Mouse (Mus musculus) kidney, embryonic 16.5 days (tissue): ENCODE results near the gene Rrp36. TPM values are rescaled to one million over a fixed set of nuclear protein-coding genes. Genes with fewer than 3 reads are reported as not detected.

Experiments used
- ATAC-seq: fragments of 200-750 bp; cut with Nextera tagmentation; 2 replicates; pipeline ENCODE4 v1.8.0; 2017; ENCODE audit warnings: moderate TSS enrichment; ENCODE audit not compliant: low FRiP score, low TSS enrichment
- H3K27ac ChIP-seq: fragments of 300-500 bp; sonication (generic); 2 replicates; pipeline ENCODE4 v1.5.1; 2014; ENCODE audit warnings: low read length
- H3K27me3 ChIP-seq: fragments of 300-500 bp; sonication (generic); 2 replicates; pipeline ENCODE4 v1.6.1; 2014; ENCODE audit warnings: low read length, control low read depth, mixed read lengths; ENCODE audit not compliant: insufficient read depth
- H3K36me3 ChIP-seq: fragments of 300-500 bp; sonication (generic); 2 replicates; pipeline ENCODE4 v1.6.1; 2014; ENCODE audit warnings: low read length, control low read depth, mixed read lengths; ENCODE audit not compliant: insufficient read depth
- H3K4me1 ChIP-seq: fragments of 300-500 bp; sonication (generic); 2 replicates; pipeline ENCODE4 v1.6.1; 2014; ENCODE audit warnings: low read length, control low read depth, mixed read lengths; ENCODE audit not compliant: insufficient read depth
- H3K4me2 ChIP-seq: fragments of 300-500 bp; sonication (generic); replicated peaks from 2 replicates; pipeline ENCODE4 v1.6.1; 2014; ENCODE audit warnings: low read depth, low read length
- H3K4me3 ChIP-seq: fragments of 300-500 bp; sonication (generic); 2 replicates; pipeline ENCODE4 v1.5.1; 2014; ENCODE audit warnings: mild to moderate bottlenecking, low read length
- H3K9ac ChIP-seq: fragments of 300-500 bp; sonication (generic); replicated peaks from 2 replicates; pipeline ENCODE4 v1.6.1; 2014; ENCODE audit warnings: low read length
- H3K9me3 ChIP-seq: fragments of 300-500 bp; sonication (generic); 2 replicates; pipeline ENCODE4 v1.6.1; 2016; ENCODE audit warnings: low read length, control low read depth
- WGBS: fragments of 180-500 bp; shearing (Covaris S2); extraction: QIAGEN DNeasy Blood & Tissue Kit; methylation state at CpG from one replicate; pipeline ENCODE4 v1.1.7; 2014; 5-methylcytosine and 5-hydroxymethylcytosine counted together
- polyA plus RNA-seq: library from polyadenylated mRNA; unstranded; fragments of >200 nt; fragmentation: Nextera tagmentation; extraction: Ambion mirVana; gene quantifications from 2 replicates; pipeline ENCODE4 v1.2.1, GENCODE M21; 2015

Rrp36 gene
- polyA plus RNA-seq, 1 experiment from 2014 or later: 69.2 TPM

DNA sequence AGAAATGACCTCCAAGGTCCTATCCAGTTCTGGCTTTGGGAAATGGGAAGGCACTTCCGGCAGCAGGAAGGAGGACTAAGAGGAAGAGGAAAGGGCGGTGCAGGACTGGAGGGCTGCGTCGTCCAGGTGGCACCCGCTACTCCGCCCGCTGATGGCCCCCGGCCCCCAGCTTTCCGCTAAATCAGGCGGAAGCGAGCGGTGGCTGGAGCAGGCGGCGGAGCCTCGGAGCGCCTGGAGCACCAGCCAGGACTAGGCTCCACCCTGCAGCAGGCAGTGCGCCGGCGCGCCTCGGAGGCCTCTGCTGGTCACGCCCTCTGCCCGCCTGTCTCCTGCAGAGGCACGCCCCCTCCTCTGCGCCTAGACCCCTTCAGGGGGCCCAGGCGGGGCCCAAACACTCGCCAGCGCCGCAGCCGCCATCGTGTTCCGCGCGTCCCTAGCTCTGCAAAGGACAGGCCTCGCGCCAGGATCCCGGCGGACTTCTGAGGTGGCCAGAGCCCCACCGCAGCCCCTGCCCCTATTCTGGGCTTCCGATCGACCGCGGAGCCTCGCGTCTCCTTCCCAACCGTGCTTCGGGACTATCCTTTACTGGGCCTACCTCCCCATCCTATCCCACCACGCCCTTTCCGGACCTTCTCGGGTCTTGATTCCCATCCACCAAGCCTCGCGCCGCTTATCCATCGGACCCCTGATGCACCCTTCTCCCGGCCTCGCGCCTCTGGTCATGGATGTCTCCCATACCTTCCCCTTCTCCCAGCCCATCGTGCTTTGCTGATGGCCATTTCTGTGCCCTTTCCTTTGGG is 23.7 kb downstream of the Rrp36 start, which contains the start of gene Cul7:
Gene Cul7, plus strand, starts transcription at position 106 of the 800 bp plus-strand sequence.
- Histone ChIP-seq H3K27ac (peak within 1 kb of the TSS; percentile 99), H3K4me1 (peaks cover 44% of the 10 kb centered on the region), H3K4me3 (peak within 1 kb of the TSS; percentile 84), H3K4me2 (peak within 1 kb of the TSS; percentile 88), H3K36me3 (peaks cover 40% of the 10 kb centered on the region), H3K27me3 (no peaks in the 10 kb centered on the region), H3K9me3 (no peaks in the 10 kb centered on the region), H3K9ac (peak within 1 kb of the TSS; percentile 92)
- under 1% methylated on average over 57 of the region's 58 CpGs for WGBS
- ATAC-seq: peak; percentile 95

DNA sequence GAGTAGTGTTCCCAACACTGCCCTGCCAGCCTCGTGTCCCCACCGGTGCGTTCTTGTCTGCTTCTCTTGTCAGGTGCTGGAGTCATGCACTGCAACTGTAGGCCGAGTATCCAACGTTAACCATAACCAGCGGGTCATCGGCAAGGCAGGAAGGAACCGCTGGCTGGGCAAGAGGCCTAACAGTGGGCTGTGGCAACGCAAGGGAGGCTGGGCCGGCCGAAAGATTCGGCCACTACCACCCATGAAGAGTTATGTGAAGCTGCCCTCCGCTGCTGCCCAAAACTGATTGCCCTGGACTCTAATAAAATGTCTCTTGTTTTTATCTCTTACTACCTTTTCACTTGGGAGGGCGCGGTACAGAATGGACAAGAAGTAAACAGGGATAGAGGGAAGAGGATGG is 24.3 kb downstream of the Rrp36 start:
- Histone ChIP-seq H3K9ac (peak overlapping the region; percentile 92), H3K4me3 (peak overlapping the region; percentile 84), H3K4me2 (peak overlapping the region; percentile 88), H3K9me3 (no peaks in the 10 kb centered on the region), H3K27ac (peak overlapping the region; percentile 99), H3K4me1 (peaks cover 50% of the 10 kb centered on the region), H3K27me3 (no peaks in the 10 kb centered on the region), H3K36me3 (peaks cover 37% of the 10 kb centered on the region)
- ATAC-seq: no peak
- WGBS: 23% methylated on average over 15 of the region's 15 CpGs

DNA sequence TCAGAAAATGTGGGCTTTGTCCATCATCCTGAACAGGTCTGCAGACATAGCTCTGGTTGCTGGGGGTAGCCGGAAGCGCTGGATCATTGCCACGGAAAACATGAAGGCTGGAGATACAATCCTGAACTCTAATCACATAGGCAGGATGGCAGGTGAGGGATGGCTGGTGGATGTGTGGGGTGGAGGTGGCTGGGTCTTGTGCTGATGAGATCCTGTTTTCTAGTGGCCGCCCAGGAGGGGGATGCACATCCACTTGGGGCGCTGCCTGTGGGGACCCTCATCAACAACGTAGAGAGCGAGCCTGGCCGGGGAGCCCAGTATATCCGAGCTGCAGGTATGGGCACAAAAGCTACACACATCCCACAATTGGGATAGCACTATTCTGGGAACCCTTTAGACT is 25.7 kb downstream of the Rrp36 start:
- H3K9me3 ChIP-seq: no peaks in the 10 kb centered on the region
- WGBS: 94% methylated on average over 9 of the region's 9 CpGs
- peaks cover 56% of the 10 kb centered on the region for H3K4me1 ChIP-seq
- H3K27me3 ChIP-seq: no peaks in the 10 kb centered on the region
- no peak overlapping the region for H3K27ac ChIP-seq
- no peak for ATAC-seq
- no peak overlapping the region for H3K4me2 ChIP-seq
- no peak overlapping the region for H3K4me3 ChIP-seq
- peaks cover 23% of the 10 kb centered on the region for H3K36me3 ChIP-seq
- H3K9ac ChIP-seq: no peak overlapping the region

DNA sequence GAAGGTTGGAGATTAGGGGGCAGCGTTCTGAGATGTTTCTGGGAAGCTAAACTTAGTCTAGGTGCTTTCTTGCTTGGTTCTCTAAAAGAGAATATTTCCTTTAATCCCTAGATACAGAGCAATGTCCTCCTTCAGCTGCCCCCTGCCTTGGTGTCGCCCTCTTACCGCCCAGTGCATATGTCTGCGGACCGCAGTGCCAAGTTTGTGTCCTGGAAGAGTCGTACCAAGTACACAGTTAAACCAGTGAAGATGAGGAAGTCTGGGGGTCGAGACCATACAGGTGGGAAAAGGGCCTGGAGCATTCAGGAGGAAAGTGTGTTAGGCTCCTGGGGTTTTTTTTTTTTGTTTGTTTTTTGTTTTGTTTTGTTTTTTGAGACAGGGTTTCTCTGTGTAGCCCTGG is 26.9 kb downstream of the Rrp36 start:
- H3K36me3 ChIP-seq: peaks cover 12% of the 10 kb centered on the region; the same call in 1 of the 2 replicates
- WGBS: 95% methylated on average over 7 of the region's 7 CpGs
- H3K9ac ChIP-seq: no peak overlapping the region
- H3K27me3 ChIP-seq: no peaks in the 10 kb centered on the region
- ATAC-seq: no peak
- H3K4me3 ChIP-seq: no peak overlapping the region
- no peak overlapping the region for H3K4me2 ChIP-seq
- peaks cover 46% of the 10 kb centered on the region for H3K4me1 ChIP-seq
- H3K9me3 ChIP-seq: no peaks in the 10 kb centered on the region
- H3K27ac ChIP-seq: no peak overlapping the region

DNA sequence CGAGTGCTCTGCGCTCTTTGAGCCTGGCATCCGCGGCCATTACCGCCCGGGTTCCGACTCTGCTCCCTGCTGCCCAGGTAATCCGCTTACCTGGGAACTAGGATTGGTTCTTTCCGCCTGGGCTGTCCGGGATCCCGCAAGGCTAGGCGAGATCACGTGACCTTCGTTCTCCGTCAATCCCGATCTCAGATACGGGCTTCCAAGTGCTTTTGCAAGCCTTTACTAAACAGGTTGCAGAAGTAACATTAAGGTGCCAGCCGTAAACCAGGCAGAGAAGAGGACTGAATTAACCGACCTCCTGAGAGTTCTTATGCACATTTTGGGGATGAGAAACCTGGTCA is 27.9 kb downstream of the Rrp36 start:
- peak overlapping the region; percentile 96 for H3K4me3 ChIP-seq
- H3K27ac ChIP-seq: peak overlapping the region; percentile 88
- H3K4me1 ChIP-seq: peaks cover 36% of the 10 kb centered on the region
- 0% methylated on average over 19 of the region's 19 CpGs for WGBS
- peak overlapping the region; percentile 89 for H3K9ac ChIP-seq
- H3K9me3 ChIP-seq: no peaks in the 10 kb centered on the region
- H3K36me3 ChIP-seq: peaks cover 19% of the 10 kb centered on the region; the same call in 1 of the 2 replicates
- ATAC-seq: no peak; the same call in 1 of the 2 replicates
- H3K4me2 ChIP-seq: peak overlapping the region; percentile 88
- no peaks in the 10 kb centered on the region for H3K27me3 ChIP-seq

DNA sequence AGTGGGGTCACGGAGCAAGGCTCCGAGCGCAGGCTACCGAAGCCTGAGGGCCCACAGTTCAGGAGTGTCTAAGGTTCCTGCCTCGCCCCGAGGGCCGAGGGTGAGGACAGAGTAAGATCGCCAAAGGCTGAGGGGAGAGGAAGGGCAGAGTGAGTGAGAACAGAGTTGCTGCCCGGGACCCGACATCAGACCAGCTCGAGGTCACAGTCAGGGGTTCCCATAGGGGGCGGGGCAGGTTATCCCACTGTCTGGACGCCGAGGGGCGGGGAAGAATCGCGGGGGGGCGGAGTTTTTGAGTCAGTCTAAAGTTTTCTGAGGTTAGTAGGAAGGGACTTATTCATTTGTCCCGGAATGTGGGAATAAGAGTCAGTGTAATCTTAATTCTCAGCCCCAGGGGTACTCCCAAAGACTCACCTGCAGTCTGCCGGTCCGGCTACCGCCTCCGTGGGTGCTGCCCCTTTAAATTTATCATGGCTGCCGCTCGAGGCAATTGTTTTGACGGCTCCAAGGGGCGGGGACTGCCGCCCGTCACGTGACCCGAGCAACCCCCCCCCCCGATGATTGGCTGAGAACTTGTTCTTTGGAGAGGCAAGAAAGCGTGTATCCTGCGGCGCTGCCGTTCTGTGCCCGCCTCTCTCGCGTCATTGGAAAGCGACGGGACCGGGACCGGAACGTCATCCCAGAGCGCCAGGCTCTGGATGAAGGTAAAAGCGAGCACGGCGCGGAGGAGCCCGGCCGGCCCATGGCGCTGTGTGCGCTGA is 28.4 kb downstream of the Rrp36 start, which contains the start of the genes Klc4 and Mrpl2:
Gene Klc4, minus strand, starts transcription at position 462 of the 761 bp plus-strand sequence.
Gene Mrpl2, plus strand, starts transcription at position 669 of the 761 bp plus-strand sequence.
- H3K27ac ChIP-seq: peak within 1 kb of the TSS; percentile 88
- WGBS: under 1% methylated on average over 53 of the region's 53 CpGs

DNA sequence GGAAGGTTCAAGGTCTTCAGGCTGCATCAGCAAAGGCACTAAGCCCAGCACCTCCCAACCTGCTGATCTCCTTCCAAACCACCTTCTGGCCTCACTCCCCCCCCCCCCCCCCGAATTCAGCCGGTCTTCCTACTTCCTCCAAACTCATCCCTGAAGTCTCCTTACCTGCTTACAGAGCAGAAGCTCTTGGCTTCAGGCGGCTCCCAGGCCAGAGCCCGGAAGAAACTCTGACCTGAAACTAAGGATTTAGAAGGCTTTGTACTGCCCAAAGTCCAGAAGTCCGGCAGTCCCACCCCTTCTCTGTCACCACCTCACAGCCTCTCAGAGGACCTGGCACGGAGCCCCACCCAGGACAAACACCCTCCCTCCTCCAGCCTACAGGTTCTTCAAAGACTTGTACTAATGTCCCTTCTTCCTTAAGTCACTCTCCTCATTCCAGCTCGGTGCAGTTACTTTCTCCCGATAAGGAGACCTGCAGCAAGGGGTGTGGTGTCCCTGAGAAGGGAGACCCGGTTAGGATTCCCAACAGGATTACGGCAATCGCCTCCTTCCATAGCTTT is 29.2 kb downstream of the Rrp36 start:
- H3K9ac ChIP-seq: peak overlapping the region; percentile 83
- ATAC-seq: peak; percentile 35
- WGBS: 9% methylated on average over 11 of the region's 11 CpGs
- peak overlapping the region; percentile 81 for H3K27ac ChIP-seq
- peaks cover 30% of the 10 kb centered on the region for H3K4me1 ChIP-seq
- peaks cover 19% of the 10 kb centered on the region; the same call in 1 of the 2 replicates for H3K36me3 ChIP-seq
- peak overlapping the region; percentile 98 for H3K4me2 ChIP-seq
- no peaks in the 10 kb centered on the region for H3K9me3 ChIP-seq
- peak overlapping the region; percentile 96 for H3K4me3 ChIP-seq
- no peaks in the 10 kb centered on the region for H3K27me3 ChIP-seq

More for the DNA sequence above, 28.4 kb downstream of the Rrp36 start, which contains the start of the genes Klc4 and Mrpl2:
- H3K4me1 ChIP-seq: peaks cover 31% of the 10 kb centered on the region
- peak within 1 kb of the TSS; percentile 96 for H3K4me3 ChIP-seq
- H3K9me3 ChIP-seq: no peaks in the 10 kb centered on the region
- H3K4me2 ChIP-seq: peak within 1 kb of the TSS; percentile 98
- peaks cover 19% of the 10 kb centered on the region; the same call in 1 of the 2 replicates for H3K36me3 ChIP-seq
- peak; percentile 57 for ATAC-seq
- H3K27me3 ChIP-seq: no peaks in the 10 kb centered on the region
- H3K9ac ChIP-seq: peak within 1 kb of the TSS; percentile 89

DNA sequence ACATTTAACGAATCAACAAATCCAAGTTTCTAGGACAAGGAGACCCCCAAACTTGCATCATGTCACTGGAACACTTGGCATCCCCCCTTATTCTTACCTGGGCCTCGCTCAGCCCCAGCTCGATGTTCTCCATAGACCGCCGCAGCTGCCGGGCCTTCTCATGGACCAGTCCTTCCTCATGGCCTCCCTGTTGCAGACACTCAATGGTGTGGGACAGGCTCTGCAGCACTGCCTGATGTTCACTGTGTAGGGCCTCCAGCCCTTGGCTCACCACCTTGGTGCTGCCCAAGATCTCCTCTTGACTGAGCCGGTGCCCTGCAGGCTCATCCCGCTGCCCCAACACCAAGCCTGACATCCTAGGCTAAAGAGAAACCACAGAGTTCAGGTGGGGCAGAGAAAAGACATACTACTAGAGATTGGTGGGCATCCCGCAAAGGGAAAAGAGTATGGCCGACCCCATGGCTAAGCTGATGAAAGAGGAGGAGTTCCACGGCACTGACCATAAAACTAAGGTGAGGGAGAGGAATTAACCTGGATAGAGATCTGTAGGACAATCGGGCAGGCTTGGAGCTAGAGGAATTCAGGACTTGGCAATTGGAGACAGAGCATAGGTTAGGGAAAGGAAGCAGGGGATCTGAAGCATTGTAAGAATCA is 29.9 kb downstream of the Rrp36 start:
- Histone ChIP-seq H3K4me2 (peak overlapping the region; percentile 98), H3K9ac (peak overlapping the region; percentile 83), H3K27ac (peak overlapping the region; percentile 81), H3K27me3 (no peaks in the 10 kb centered on the region), H3K36me3 (peaks cover 19% of the 10 kb centered on the region; the same call in 1 of the 2 replicates), H3K4me3 (peak overlapping the region; percentile 96), H3K9me3 (no peaks in the 10 kb centered on the region), H3K4me1 (peaks cover 28% of the 10 kb centered on the region)
- ATAC-seq: no peak
- WGBS: 79% methylated on average over 12 of the region's 12 CpGs

DNA sequence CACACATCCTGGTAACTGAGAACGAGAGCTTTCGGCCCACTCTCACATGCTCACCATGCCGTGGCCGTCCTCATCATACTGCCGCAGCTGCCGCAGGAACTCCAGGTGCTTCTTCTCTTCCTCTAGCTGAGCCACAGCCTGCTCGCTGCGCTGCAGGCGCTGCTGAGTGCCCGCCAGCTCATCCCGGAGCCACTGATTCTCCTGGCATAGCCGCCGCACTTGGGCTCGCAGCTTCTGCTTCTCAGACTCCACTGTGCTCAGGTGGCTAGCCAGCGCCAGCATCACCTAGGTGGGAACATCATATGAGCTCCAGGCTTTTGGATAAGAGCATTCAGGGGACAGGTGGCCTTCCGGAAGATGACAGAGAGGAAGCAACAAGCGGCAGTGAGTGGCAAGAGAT is 32.1 kb downstream of the Rrp36 start:
- peaks cover 7% of the 10 kb centered on the region; the same call in 1 of the 2 replicates for H3K36me3 ChIP-seq
- no peak overlapping the region for H3K4me3 ChIP-seq
- H3K4me2 ChIP-seq: no peak overlapping the region
- ATAC-seq: no peak
- H3K27me3 ChIP-seq: no peaks in the 10 kb centered on the region
- no peak overlapping the region for H3K9ac ChIP-seq
- H3K4me1 ChIP-seq: peaks cover 29% of the 10 kb centered on the region
- 87% methylated on average over 17 of the region's 17 CpGs for WGBS
- no peaks in the 10 kb centered on the region for H3K9me3 ChIP-seq
- no peak overlapping the region for H3K27ac ChIP-seq
